Mouse (Mus musculus) lung, adult 2 months (tissue): ENCODE data around the gene Guca2b. TPM values are rescaled to one million over a fixed set of nuclear protein-coding genes. Genes with fewer than 3 reads are reported as not detected.

ENCODE experiments used
- DNase-seq: peaks from one replicate; pipeline ENCODE4 v3.0.0; 2022
- H3K4me1 ChIP-seq: fragments of 200-500 bp; 2 replicates; pipeline ENCODE4 v1.6.1; 2011; ENCODE audit warnings: low read length; ENCODE audit not compliant: control insufficient read depth, insufficient read depth
- H3K4me3 ChIP-seq: fragments of 200-500 bp; replicated peaks from 2 replicates; pipeline ENCODE3; 2011; ENCODE audit warnings: low read depth, mild to moderate bottlenecking, control low read depth, low read length; ENCODE audit errors: extremely low read depth
- CTCF ChIP-seq: fragments of 200-500 bp; IDR thresholded peaks from 2 replicates; pipeline ENCODE4 v1.5.1; 2011; ENCODE audit warnings: mild to moderate bottlenecking, low read length, control low read depth; ENCODE audit not compliant: insufficient read depth
- POLR2A ChIP-seq: fragments of 200-500 bp; IDR thresholded peaks from 2 replicates; pipeline ENCODE4 v1.6.1; 2011; ENCODE audit warnings: low read depth, mild to moderate bottlenecking, control low read depth, low read length, borderline replicate concordance; ENCODE audit errors: extremely low read depth
- WGBS: fragments of 180-500 bp; shearing (Covaris S2); methylation state at CpG from one replicate; pipeline ENCODE4 v1.1.7; 2018; 5-methylcytosine and 5-hydroxymethylcytosine counted together
- polyA plus RNA-seq: library from polyadenylated mRNA; depleted of rRNA; stranded (reverse); fragments of >200 nt; gene quantifications from 2 replicates; pipeline ENCODE4 v1.2.3, GENCODE M21; 2012; rRNA removed

Gene Guca2b
- 0.46 TPM in 1 of 2 replicates, not detected in the other for polyA plus RNA-seq

GRCm38 (mm10) chr4:119658731-119659130 lies at the start of gene Guca2b:
Gene Guca2b, minus strand, starts transcription at chr4:119658954.
- Histone ChIP-seq H3K4me1 (no peaks in the 10 kb centered on the region), H3K4me3 (no peak within 1 kb of the TSS)
- TF ChIP-seq CTCF, result no peak
- no peak for TF ChIP-seq POLR2A
- no peak for DNase-seq
- WGBS, result 86% methylated on average over 4 of the region's 4 CpGs

DNA sequence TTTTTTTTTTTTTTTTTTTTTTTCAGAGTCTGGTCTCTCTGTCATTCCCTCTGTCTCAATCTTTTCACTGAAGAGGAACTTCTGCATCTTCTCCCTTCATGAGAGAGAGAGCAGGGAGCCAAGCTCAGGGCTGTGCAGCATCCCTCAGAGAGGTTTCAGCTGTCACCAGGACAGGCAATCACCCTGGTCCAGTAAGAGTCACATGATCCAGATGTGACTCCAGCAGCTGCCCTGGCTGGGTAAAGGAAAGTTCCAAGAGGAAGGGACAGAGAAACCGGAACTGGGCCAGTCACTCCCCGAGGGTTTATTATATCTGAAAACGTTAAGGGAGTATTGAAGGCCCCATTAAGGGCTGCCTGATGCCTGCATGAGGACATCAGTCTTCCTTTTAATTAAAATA lies 49.0 kb upstream of the Guca2b start:
- WGBS, result 37% methylated on average over 3 of the region's 3 CpGs
- DNase-seq, result no peak
- TF ChIP-seq CTCF (no peak), POLR2A (no peak)

GRCm38 (mm10) chr4:119707326-119707725 lies 48.6 kb upstream of the Guca2b start:
- H3K4me3 ChIP-seq, result no peak overlapping the region
- 66% methylated on average over 5 of the region's 5 CpGs for WGBS
- no peak for DNase-seq
- H3K4me1 ChIP-seq, result no peaks in the 10 kb centered on the region
- TF ChIP-seq CTCF (no peak), POLR2A (no peak)

More for the DNA sequence above, 49.0 kb upstream of the Guca2b start:
- H3K4me1 ChIP-seq, result no peaks in the 10 kb centered on the region
- no peak overlapping the region for H3K4me3 ChIP-seq

DNA sequence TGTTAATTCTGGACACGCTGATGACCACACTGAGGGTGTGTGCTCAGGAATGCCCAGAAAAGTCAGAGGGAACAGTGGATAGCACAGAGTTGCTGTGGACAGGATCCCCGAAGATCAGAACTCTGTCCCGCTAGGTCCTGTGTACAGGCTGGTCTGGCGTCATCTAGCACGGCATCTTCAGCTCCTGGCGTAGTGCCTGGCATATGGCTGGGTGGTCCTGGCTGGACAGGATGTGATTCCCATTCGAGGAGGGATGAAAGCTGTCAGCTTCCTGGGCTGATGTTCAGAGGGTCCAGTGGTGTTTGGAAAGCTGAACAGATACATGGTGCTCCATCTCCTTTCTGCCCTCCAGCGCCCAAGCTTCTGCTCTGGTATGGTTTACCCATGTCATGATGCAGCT lies 45.2 kb upstream of the Guca2b start:
- Histone ChIP-seq H3K4me3 (no peak overlapping the region), H3K4me1 (no peaks in the 10 kb centered on the region)
- 63% methylated on average over 8 of the region's 8 CpGs for WGBS
- no peak for TF ChIP-seq CTCF
- no peak for TF ChIP-seq POLR2A
- DNase-seq, result no peak

DNA sequence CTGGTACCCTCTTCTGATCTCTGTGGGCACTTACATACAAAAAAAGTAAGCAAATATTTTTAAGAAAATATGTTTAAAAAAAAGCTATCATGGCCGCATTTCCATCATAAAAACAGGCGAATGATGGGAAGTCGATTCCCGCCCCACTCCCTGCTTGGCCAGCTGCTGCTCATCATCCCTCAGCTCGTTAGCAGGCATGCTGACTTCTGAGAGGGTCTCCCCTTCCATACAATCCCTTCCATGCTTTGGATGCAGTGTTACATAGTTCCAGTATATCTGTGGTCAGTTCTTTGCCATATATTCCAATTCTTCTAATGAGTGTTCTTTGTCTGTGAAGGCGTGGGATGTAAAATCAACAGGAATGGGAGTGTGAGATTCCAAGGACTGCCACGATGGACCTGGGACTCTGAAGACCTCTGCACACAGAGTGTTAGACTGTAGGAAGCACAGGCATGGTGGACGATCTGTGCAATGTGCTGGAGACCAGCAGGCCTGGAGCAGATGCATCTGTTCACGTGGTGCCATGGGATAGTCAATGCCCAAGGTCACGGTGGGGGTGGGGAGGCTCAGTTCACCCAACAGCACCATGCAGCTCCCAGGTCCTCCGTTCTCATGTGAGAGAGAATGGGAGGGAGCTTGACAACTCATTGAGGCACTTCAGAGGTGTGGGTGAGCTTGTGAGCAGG lies 42.7 kb upstream of the Guca2b start:
- H3K4me1 ChIP-seq, result no peaks in the 10 kb centered on the region
- no peak for DNase-seq
- TF ChIP-seq CTCF, result no peak
- TF ChIP-seq POLR2A, result no peak
- 74% methylated on average over 11 of the region's 11 CpGs for WGBS
- no peak overlapping the region for H3K4me3 ChIP-seq

- no peak for TF ChIP-seq POLR2A
- TF ChIP-seq CTCF, result no peak
- 54% methylated on average over 2 of the region's 2 CpGs for WGBS
- H3K4me1 ChIP-seq, result no peaks in the 10 kb centered on the region
- no peak for DNase-seq
- H3K4me3 ChIP-seq, result no peak overlapping the region
Measured at GRCm38 (mm10) chr4:119698339-119698738, 39.6 kb upstream of the Guca2b start.

- Histone ChIP-seq H3K4me1 (no peaks in the 10 kb centered on the region), H3K4me3 (no peak overlapping the region)
- TF ChIP-seq CTCF (no peak), POLR2A (no peak)
- no peak for DNase-seq
- 96% methylated on average over 2 of the region's 2 CpGs for WGBS
Measured at GRCm38 (mm10) chr4:119685746-119686145, 27.0 kb upstream of the Guca2b start.

- no peaks in the 10 kb centered on the region for H3K4me1 ChIP-seq
- TF ChIP-seq CTCF, result no peak
- no peak for TF ChIP-seq POLR2A
- H3K4me3 ChIP-seq, result no peak overlapping the region
- WGBS, result 62% methylated on average over 5 of the region's 5 CpGs
- DNase-seq, result no peak
Measured at GRCm38 (mm10) chr4:119682596-119682995, 23.8 kb upstream of the Guca2b start.

DNA sequence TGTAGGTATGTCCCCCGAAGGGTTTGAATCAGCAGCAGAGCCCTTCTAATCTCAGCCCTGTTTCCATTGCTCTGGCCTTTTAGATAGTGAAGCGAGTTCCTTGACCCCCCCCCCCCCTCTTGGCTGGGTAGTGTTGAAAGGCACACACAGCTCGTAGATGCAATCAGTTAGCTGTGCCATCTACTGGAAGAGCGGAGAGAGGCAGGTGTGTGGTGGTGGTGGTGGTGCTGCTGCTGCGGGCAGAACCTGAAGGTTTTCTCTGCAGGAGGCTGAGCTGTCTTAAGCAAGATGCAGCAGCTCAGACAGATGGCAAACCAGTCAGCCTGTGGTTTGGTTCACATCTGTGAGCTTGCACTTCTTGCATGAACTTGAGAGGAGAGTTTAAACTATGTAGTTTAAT lies 13.9 kb upstream of the Guca2b start:
- Histone ChIP-seq H3K4me3 (no peak overlapping the region), H3K4me1 (no peaks in the 10 kb centered on the region)
- no peak for DNase-seq
- TF ChIP-seq CTCF (no peak), POLR2A (no peak)
- 31% methylated on average over 5 of the region's 5 CpGs for WGBS

- Histone ChIP-seq H3K4me3 (no peak overlapping the region), H3K4me1 (no peaks in the 10 kb centered on the region)
- TF ChIP-seq CTCF (no peak), POLR2A (no peak)
- DNase-seq, result no peak
- 89% methylated on average over 9 of the region's 9 CpGs for WGBS
Measured at GRCm38 (mm10) chr4:119671164-119671563, 12.4 kb upstream of the Guca2b start.
